Mouse (Mus musculus) embryonic facial prominence, embryonic 14.5 days (tissue): Measurements from ENCODE around the gene Ccdc88b. TPM values are rescaled to one million over a fixed set of nuclear protein-coding genes. Genes with fewer than 3 reads are reported as not detected.

Experiments used
- ATAC-seq: fragments of 200-750 bp; cut with Nextera tagmentation; 2 replicates; pipeline ENCODE4 v1.8.0; 2017; ENCODE audit warnings: low read depth, moderate number of reproducible peaks, moderate TSS enrichment
- DNase-seq: peaks from one replicate; pipeline ENCODE4 v3.0.0-alpha.2; 2015; ENCODE audit warnings: low spot score
- H3K27ac ChIP-seq: fragments of 300-500 bp; sonication (generic); replicated peaks from 2 replicates; pipeline ENCODE4 v1.5.1; 2014; ENCODE audit warnings: low read depth, mild to moderate bottlenecking, low read length, moderate library complexity
- H3K27me3 ChIP-seq: fragments of 300-500 bp; sonication (generic); replicated peaks from 2 replicates; pipeline ENCODE4 v1.6.1; 2014; ENCODE audit warnings: low read length; ENCODE audit not compliant: control insufficient read depth, insufficient read depth
- H3K36me3 ChIP-seq: fragments of 300-500 bp; sonication (generic); 2 replicates; pipeline ENCODE4 v1.6.1; 2014; ENCODE audit warnings: low read length, mixed read lengths; ENCODE audit not compliant: control insufficient read depth, insufficient read depth
- H3K4me1 ChIP-seq: fragments of 300-500 bp; sonication (generic); 2 replicates; pipeline ENCODE4 v1.6.1; 2014; ENCODE audit warnings: antibody characterized with exemption, low read length; ENCODE audit not compliant: control insufficient read depth, insufficient read depth
- H3K4me2 ChIP-seq: fragments of 300-500 bp; sonication (generic); 2 replicates; pipeline ENCODE4 v1.6.1; 2014; ENCODE audit warnings: low read depth, mild to moderate bottlenecking, low read length, moderate library complexity, mixed read lengths
- H3K4me3 ChIP-seq: fragments of 300-500 bp; sonication (generic); 2 replicates; pipeline ENCODE4 v1.5.1; 2014; ENCODE audit warnings: low read depth, mild to moderate bottlenecking, low read length
- H3K9ac ChIP-seq: fragments of 300-500 bp; sonication (generic); 2 replicates; pipeline ENCODE4 v1.6.1; 2014; ENCODE audit warnings: low read depth, mild to moderate bottlenecking, low read length, moderate library complexity, mixed read lengths
- H3K9me3 ChIP-seq: fragments of 300-500 bp; sonication (generic); 2 replicates; pipeline ENCODE4 v1.6.1; 2016; ENCODE audit warnings: low read length; ENCODE audit not compliant: control insufficient read depth
- WGBS: fragments of 180-500 bp; shearing (Covaris S2); extraction: QIAGEN DNeasy Blood & Tissue Kit; methylation state at CpG from one replicate; pipeline ENCODE4 v1.1.7; 2014; 5-methylcytosine and 5-hydroxymethylcytosine counted together
- polyA plus RNA-seq: library from polyadenylated mRNA; unstranded; fragments of >200 nt; fragmentation: Nextera tagmentation; extraction: Ambion mirVana; gene quantifications from 2 replicates; pipeline ENCODE4 v1.2.1, GENCODE M21; 2014

Ccdc88b gene
- polyA plus RNA-seq, 1 experiment from 2014 or later: 1.2 TPM

GRCm38 (mm10) chr19:6842353-6842752 lies 15.7 kb downstream of the Ccdc88b start:
- ATAC-seq (no peak), DNase-seq (no peak)
- H3K9ac ChIP-seq: no peak overlapping the region
- peaks cover 15% of the 10 kb centered on the region for H3K36me3 ChIP-seq
- no peaks in the 10 kb centered on the region for H3K9me3 ChIP-seq
- 68% methylated on average over 1 of the region's 1 CpGs for WGBS
- no peaks in the 10 kb centered on the region; the same call in 1 of the 2 replicates for H3K4me1 ChIP-seq
- peaks cover 14% of the 10 kb centered on the region for H3K27me3 ChIP-seq
- H3K27ac ChIP-seq: no peak overlapping the region
- no peak overlapping the region for H3K4me3 ChIP-seq
- H3K4me2 ChIP-seq: no peak overlapping the region

GRCm38 (mm10) chr19:6841292-6841597 lies 16.8 kb downstream of the Ccdc88b start:
- peak overlapping the region; percentile 96; the same call in 1 of the 2 replicates for H3K4me2 ChIP-seq
- ATAC-seq (no peak), DNase-seq (no peak)
- H3K27me3 ChIP-seq: peaks cover 3% of the 10 kb centered on the region
- H3K9ac ChIP-seq: peak overlapping the region; percentile 80; the same call in 1 of the 2 replicates
- peaks cover 26% of the 10 kb centered on the region for H3K36me3 ChIP-seq
- no peak overlapping the region for H3K27ac ChIP-seq
- WGBS: 13% methylated on average over 3 of the region's 3 CpGs
- no peak overlapping the region for H3K4me3 ChIP-seq
- H3K9me3 ChIP-seq: no peaks in the 10 kb centered on the region
- no peaks in the 10 kb centered on the region; the same call in 1 of the 2 replicates for H3K4me1 ChIP-seq

GRCm38 (mm10) chr19:6840475-6841291 lies 17.3 kb downstream of the Ccdc88b start, which contains the start of gene Rps6ka4:
Rps6ka4 (minus strand) TSS chr19:6840636.
- Histone ChIP-seq H3K4me3 (peak within 1 kb of the TSS; percentile 76), H3K27me3 (no peaks in the 10 kb centered on the region; the same call in none of the 2 replicates), H3K36me3 (peaks cover 30% of the 10 kb centered on the region), H3K4me2 (peak within 1 kb of the TSS; percentile 96), H3K9ac (peak within 1 kb of the TSS; percentile 80), H3K9me3 (no peaks in the 10 kb centered on the region), H3K4me1 (no peaks in the 10 kb centered on the region; the same call in 1 of the 2 replicates), H3K27ac (peak within 1 kb of the TSS; percentile 49)
- DNase-seq: peak; percentile 77
- ATAC-seq: peak; percentile 90
- 2% methylated on average over 9 of the region's 44 CpGs for WGBS

- Histone ChIP-seq H3K4me1 (no peaks in the 10 kb centered on the region; the same call in 1 of the 2 replicates), H3K4me3 (peak overlapping the region; percentile 76), H3K9me3 (no peaks in the 10 kb centered on the region), H3K27ac (peak overlapping the region; percentile 49; the same call in 1 of the 2 replicates), H3K9ac (peak overlapping the region; percentile 80), H3K36me3 (peaks cover 33% of the 10 kb centered on the region), H3K27me3 (no peaks in the 10 kb centered on the region; the same call in none of the 2 replicates), H3K4me2 (peak overlapping the region; percentile 96)
- DNase-seq: peak; percentile 76
- WGBS: 3% methylated on average over 29 of the region's 46 CpGs
- peak; percentile 64 for ATAC-seq
These were observed 18.2 kb downstream of the Ccdc88b start for GRCm38 (mm10) chr19:6839615-6840474.

GRCm38 (mm10) chr19:6832363-6832762 lies 25.6 kb downstream of the Ccdc88b start:
- Histone ChIP-seq H3K36me3 (peaks cover 57% of the 10 kb centered on the region), H3K27ac (no peak overlapping the region), H3K4me1 (peaks cover 7% of the 10 kb centered on the region; the same call in 1 of the 2 replicates), H3K27me3 (peaks cover 53% of the 10 kb centered on the region), H3K4me3 (no peak overlapping the region), H3K4me2 (no peak overlapping the region), H3K9ac (no peak overlapping the region), H3K9me3 (no peaks in the 10 kb centered on the region)
- 88% methylated on average over 8 of the region's 8 CpGs for WGBS
- DNase-seq (no peak), ATAC-seq (no peak)

GRCm38 (mm10) chr19:6831331-6831730 lies 26.7 kb downstream of the Ccdc88b start:
- H3K4me3 ChIP-seq: peak overlapping the region; percentile 20
- H3K27ac ChIP-seq: no peak overlapping the region
- H3K9ac ChIP-seq: 0 out of 2 replicates have a peak overlapping the region, but pooled peaks have one; percentile 25
- no peak for ATAC-seq
- peaks cover 47% of the 10 kb centered on the region for H3K36me3 ChIP-seq
- H3K27me3 ChIP-seq: peaks cover 53% of the 10 kb centered on the region
- peak overlapping the region; percentile 46 for H3K4me2 ChIP-seq
- H3K9me3 ChIP-seq: no peaks in the 10 kb centered on the region
- WGBS: 16% methylated on average over 11 of the region's 17 CpGs
- no peak for DNase-seq
- H3K4me1 ChIP-seq: peaks cover 7% of the 10 kb centered on the region; the same call in 1 of the 2 replicates

GRCm38 (mm10) chr19:6830556-6831316 lies 27.3 kb downstream of the Ccdc88b start:
- H3K4me3 ChIP-seq: peak overlapping the region; percentile 23
- no peaks in the 10 kb centered on the region for H3K9me3 ChIP-seq
- H3K9ac ChIP-seq: 0 out of 2 replicates have a peak overlapping the region, but pooled peaks have one; percentile 25
- peaks cover 7% of the 10 kb centered on the region; the same call in 1 of the 2 replicates for H3K4me1 ChIP-seq
- 19% methylated on average over 35 of the region's 38 CpGs for WGBS
- DNase-seq: no peak
- no peak for ATAC-seq
- H3K4me2 ChIP-seq: peak overlapping the region; percentile 46
- H3K27me3 ChIP-seq: peaks cover 53% of the 10 kb centered on the region
- no peak overlapping the region for H3K27ac ChIP-seq
- H3K36me3 ChIP-seq: peaks cover 42% of the 10 kb centered on the region
